ENCODE assay signal across 10 mouse cellular contexts in genomic region chr19:24241799-24242546, GRCm38 (mm10). TPM values are rescaled to one million over a fixed set of nuclear protein-coding genes. Genes with fewer than 3 reads are reported as not detected.
DNase-seq lines count a peak whose midpoint lies in the region; ATAC-seq and TF ChIP-seq lines count a peak whose summit lies in the region.
"Had no signal": no experiment of that assay in that cellular context is flagged by ENCODE, and none has a peak within 500 bp of the region (broad histone marks: within the 10 kb centered on the region; RNA-seq: fewer than 3 reads in every experiment).

No protein-coding gene starts in this region.

- DNase-seq in adrenal gland, adult 2 months = peak; percentile 54
- DNase-seq in adrenal gland, adult 8-10 months = no peak
- no peak for DNase-seq in kidney, adult 2 months
- DNase-seq in ZHBTc4 (ENCODE audit: low read depth, low spot score) = peak; percentile 60
- peak; percentile 71 for DNase-seq in mesoderm, embryonic 11.5 days (ENCODE audit: low read depth, low spot score)
- no peak for DNase-seq in ovary, postnatal 14 days (ENCODE audit: low spot score)
- DNase-seq in gastrocnemius, postnatal 36 days = no peak

- H3K27ac ChIP-seq in kidney, embryonic 15.5 days = peak overlapping the region; percentile 79
- H3K27ac ChIP-seq in kidney, adult 2 months (ENCODE audit: insufficient read depth, low read depth, low read length) = no peak overlapping the region
- H3K27ac ChIP-seq: embryonic facial prominence, embryonic 15.5 days; midbrain, embryonic 15.5 days had no signal

- H3K36me3 ChIP-seq in kidney, embryonic 15.5 days = no peaks in the 10 kb centered on the region
- no peaks in the 10 kb centered on the region for H3K36me3 ChIP-seq in kidney, adult 2 months (ENCODE audit: control insufficient read depth, insufficient read depth, low read length)
- H3K36me3 ChIP-seq: embryonic facial prominence, embryonic 15.5 days; midbrain, embryonic 15.5 days had no signal

- peak; percentile 88 for ATAC-seq in kidney, embryonic 15.5 days (replicated peaks; ENCODE audit: low FRiP score)
- ATAC-seq: midbrain, embryonic 15.5 days had no signal

- H3K4me1 ChIP-seq in kidney, embryonic 15.5 days = peaks cover 41% of the 10 kb centered on the region
- no peaks in the 10 kb centered on the region for H3K4me1 ChIP-seq in kidney, adult 2 months (ENCODE audit: control insufficient read depth, insufficient read depth, low read length)
- H3K4me1 ChIP-seq: midbrain, embryonic 15.5 days had no signal

- TF ChIP-seq CTCF in kidney, adult 2 months (conservative IDR thresholded peaks at IDR 0.05; ENCODE audit: insufficient read depth, insufficient read length, low read depth, low read length) = no peak

- intact Hi-C loops in gastrocnemius, postnatal 36 days (cut with DNase I) = no loop called here

- peak overlapping the region; percentile 3; the same call in 1 of the 2 replicates for H3K4me3 ChIP-seq in kidney, embryonic 15.5 days (replicated peaks)
- H3K4me3 ChIP-seq in kidney, adult 2 months (ENCODE audit: insufficient read depth, low read depth, low read length) = no peak overlapping the region
- H3K4me3 ChIP-seq: embryonic facial prominence, embryonic 15.5 days; midbrain, embryonic 15.5 days had no signal

- WGBS in kidney, embryonic 15.5 days = 10% methylated on average over 14 of the region's 14 CpGs
- WGBS in kidney, adult 2 months = 24% methylated on average over 14 of the region's 14 CpGs

- no peak for TF ChIP-seq POLR2A in kidney, adult 2 months (IDR thresholded peaks at IDR 0.05; ENCODE audit: low read depth, low read length)

- H3K4me2 ChIP-seq in kidney, embryonic 15.5 days = peak overlapping the region; percentile 43
- H3K4me2 ChIP-seq: embryonic facial prominence, embryonic 15.5 days; midbrain, embryonic 15.5 days had no signal

- H3K9me3 ChIP-seq in kidney, embryonic 15.5 days (replicated peaks) = no peaks in the 10 kb centered on the region
- H3K9me3 ChIP-seq: embryonic facial prominence, embryonic 15.5 days; midbrain, embryonic 15.5 days had no signal

- 0 out of 2 replicates have a peak overlapping the region, but pooled peaks have one; percentile 4 for H3K9ac ChIP-seq in kidney, embryonic 15.5 days
- H3K9ac ChIP-seq: embryonic facial prominence, embryonic 15.5 days; midbrain, embryonic 15.5 days had no signal

- H3K27me3 ChIP-seq in kidney, embryonic 15.5 days = no peaks in the 10 kb centered on the region
- no peaks in the 10 kb centered on the region for H3K27me3 ChIP-seq in kidney, adult 2 months (replicated peaks; ENCODE audit: control insufficient read depth, insufficient read depth, low read length)
- H3K27me3 ChIP-seq: embryonic facial prominence, embryonic 15.5 days; midbrain, embryonic 15.5 days had no signal

RNA-seq across cellular contexts. Expression of gene Tjp2, which starts 17.1 kb away (rescaled TPM):
- total RNA-seq in adrenal gland, adult 2 months (2021) = 10 to 100 TPM in 1 of 2 experiments, 1 to 10 TPM in 1; 6.6 to 13.1 TPM
- 4.1 and 5.0 TPM in 2 replicates for polyA plus RNA-seq in adrenal gland, adult 2 months (2012; rRNA removed)
- total RNA-seq in adrenal gland, adult 8-10 months (2022) = 10 to 100 TPM in 2 of 4 experiments, 1 to 10 TPM in 2; 7.2 to 14.6 (median 10.7) TPM
- polyA plus RNA-seq in kidney, embryonic 15.5 days (2015; fragmentation: Nextera tagmentation; extraction: Ambion mirVana) = 31.3 and 31.4 TPM in 2 replicates
- 13.0 and 13.4 TPM in 2 replicates for polyA plus RNA-seq in kidney, adult 2 months (2012; rRNA removed)
- 1 to 10 TPM; 3.5 to 3.7 TPM for total RNA-seq in gastrocnemius, postnatal 36 days (2021)

RNA-seq across cellular contexts. Expression of gene Fxn, which starts 38.4 kb away (rescaled TPM):
- 10 to 100 TPM; 13.5 to 15.0 TPM for total RNA-seq in adrenal gland, adult 2 months (2021)
- 45.6 and 55.9 TPM in 2 replicates for polyA plus RNA-seq in adrenal gland, adult 2 months (2012; rRNA removed)
- 10 to 100 TPM; 10.7 to 13.5 (median 11.6) TPM for total RNA-seq in adrenal gland, adult 8-10 months (2022)
- polyA plus RNA-seq in kidney, embryonic 15.5 days (2015; fragmentation: Nextera tagmentation; extraction: Ambion mirVana) = 58.4 and 60.8 TPM in 2 replicates
- polyA plus RNA-seq in kidney, adult 2 months (2012; rRNA removed) = 25.7 and 29.2 TPM in 2 replicates
- total RNA-seq in gastrocnemius, postnatal 36 days (2021) = 10 to 100 TPM; 19.9 to 20.0 TPM

Comparison
In these comparisons a context has a peak if more than half of its experiments do, and no peak if none do; other contexts are left out.
1. DNase-seq: peak in adrenal gland, adult 2 months (single experiment), ZHBTc4 (single experiment) and mesoderm, embryonic 11.5 days (single experiment); none in adrenal gland, adult 8-10 months (single experiment), kidney, adult 2 months (single experiment), ovary, postnatal 14 days (single experiment) and gastrocnemius, postnatal 36 days (0 of 2).